Mouse (Mus musculus): Measurements from ENCODE around the gene Trabd2b. TPM values are rescaled to one million over a fixed set of nuclear protein-coding genes. Genes with fewer than 3 reads are reported as not detected.

Gene Trabd2b
- not detected for polyA plus RNA-seq (2017; shearing (Covaris generic))

GRCm38 (mm10) chr4:114406355-114407101 is at the start of gene Trabd2b:
Gene Trabd2b, plus strand, starts transcription at chr4:114406724.

Other genes starting within 250 kb of the Trabd2b start
- not detected for gene Skint11, start 243.3 kb upstream of the Trabd2b start, polyA plus RNA-seq (2017; shearing (Covaris generic))